Mouse (Mus musculus): ENCODE results near the gene Rtl6. TPM values are rescaled to one million over a fixed set of nuclear protein-coding genes. Genes with fewer than 3 reads are reported as not detected.

The Rtl6 gene
- polyA plus RNA-seq, 1 experiment, result 21.6 TPM

GRCm38 (mm10) chr15:84512626-84513296 lies 44.9 kb downstream of the Rtl6 start:
- 46% methylated on average over 5 of the region's 5 CpGs for WGBS
- TF ChIP-seq CTCF (IDR thresholded peaks at IDR 0.05; ENCODE audit: borderline replicate concordance, insufficient read depth, low read depth, low read length) (no peak), POLR2A (IDR thresholded peaks at IDR 0.05; ENCODE audit: borderline replicate concordance, insufficient read depth, low read length) (no peak)
- DNase-seq, result no peak
- no peak overlapping the region for H3K4me3 ChIP-seq (replicated peaks; ENCODE audit: insufficient read depth, low read depth, low read length)
- H3K27me3 ChIP-seq (ENCODE audit: control insufficient read depth, insufficient read depth, low read length), result no peaks in the 10 kb centered on the region
- H3K4me1 ChIP-seq (ENCODE audit: control insufficient read depth, insufficient read depth, low read length), result no peaks in the 10 kb centered on the region
- H3K27ac ChIP-seq (ENCODE audit: insufficient read depth, low read length), result no peak overlapping the region

- WGBS, result 44% methylated on average over 16 of the region's 16 CpGs
These were observed 47.6 kb downstream of the Rtl6 start for GRCm38 (mm10) chr15:84509981-84510380.

DNA sequence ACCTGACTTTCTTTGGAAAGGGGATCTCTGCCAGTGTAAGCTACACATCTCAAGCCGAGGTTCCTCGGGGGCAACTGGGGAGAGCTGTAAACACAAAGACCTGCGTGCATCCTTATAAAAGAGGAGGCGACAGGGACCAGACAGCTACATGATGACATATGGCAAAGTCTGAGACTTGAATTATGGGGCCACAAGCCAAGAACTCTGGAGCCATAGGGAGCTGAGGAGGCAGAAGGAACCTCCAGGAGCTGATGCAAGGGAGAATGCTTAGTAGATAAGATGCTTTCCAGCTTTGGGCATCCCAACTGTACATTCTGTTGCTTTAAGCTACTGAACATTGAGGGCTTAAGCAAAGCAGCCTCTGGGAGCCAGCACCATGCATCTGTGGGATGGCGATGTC lies 48.5 kb downstream of the Rtl6 start:
- Histone ChIP-seq H3K27me3 (ENCODE audit: control insufficient read depth, insufficient read depth, low read length) (no peaks in the 10 kb centered on the region), H3K27ac (ENCODE audit: insufficient read depth, low read length) (no peak overlapping the region), H3K4me3 (replicated peaks; ENCODE audit: insufficient read depth, low read depth, low read length) (no peak overlapping the region), H3K4me1 (ENCODE audit: control insufficient read depth, insufficient read depth, low read length) (no peaks in the 10 kb centered on the region)
- 34% methylated on average over 5 of the region's 5 CpGs for WGBS
- DNase-seq, result no peak
- TF ChIP-seq POLR2A (IDR thresholded peaks at IDR 0.05; ENCODE audit: borderline replicate concordance, insufficient read depth, low read length), result no peak

More at GRCm38 (mm10) chr15:84509981-84510380, 47.6 kb downstream of the Rtl6 start:
- DNase-seq, result no peak
- Histone ChIP-seq H3K4me1 (ENCODE audit: control insufficient read depth, insufficient read depth, low read length) (no peaks in the 10 kb centered on the region), H3K27ac (ENCODE audit: insufficient read depth, low read length) (no peak overlapping the region), H3K27me3 (ENCODE audit: control insufficient read depth, insufficient read depth, low read length) (no peaks in the 10 kb centered on the region), H3K4me3 (replicated peaks; ENCODE audit: insufficient read depth, low read depth, low read length) (no peak overlapping the region)
- TF ChIP-seq POLR2A (IDR thresholded peaks at IDR 0.05; ENCODE audit: borderline replicate concordance, insufficient read depth, low read length) (no peak), CTCF (IDR thresholded peaks at IDR 0.05; ENCODE audit: borderline replicate concordance, insufficient read depth, low read depth, low read length) (no peak)

GRCm38 (mm10) chr15:84506026-84506425 lies 51.6 kb downstream of the Rtl6 start:
- WGBS, result 27% methylated on average over 10 of the region's 10 CpGs
- Histone ChIP-seq H3K4me3 (replicated peaks; ENCODE audit: insufficient read depth, low read depth, low read length) (no peak overlapping the region), H3K4me1 (ENCODE audit: control insufficient read depth, insufficient read depth, low read length) (no peaks in the 10 kb centered on the region), H3K27ac (ENCODE audit: insufficient read depth, low read length) (no peak overlapping the region), H3K27me3 (ENCODE audit: control insufficient read depth, insufficient read depth, low read length) (no peaks in the 10 kb centered on the region)
- TF ChIP-seq POLR2A (IDR thresholded peaks at IDR 0.05; ENCODE audit: borderline replicate concordance, insufficient read depth, low read length) (no peak), CTCF (IDR thresholded peaks at IDR 0.05; ENCODE audit: borderline replicate concordance, insufficient read depth, low read depth, low read length) (no peak)
- no peak for DNase-seq

DNA sequence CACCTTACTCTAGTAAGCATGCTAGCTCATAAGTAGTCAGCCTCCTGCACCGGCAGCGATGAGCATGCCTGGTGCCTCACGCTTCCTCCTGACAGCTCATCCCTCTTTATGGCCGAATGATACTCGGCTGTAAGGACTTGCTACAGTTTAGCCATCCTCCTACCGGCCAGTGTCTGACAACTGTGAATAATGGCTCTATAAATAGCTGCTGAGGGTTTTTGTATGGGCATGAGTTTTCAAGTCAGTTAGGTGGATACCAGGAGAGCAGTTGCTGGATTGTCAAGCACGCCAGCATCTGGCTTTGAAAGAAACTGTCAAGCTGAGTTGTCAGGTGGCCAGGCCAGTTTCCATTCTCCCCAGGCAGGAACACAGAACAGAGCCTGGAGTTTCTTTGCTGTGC lies 52.7 kb downstream of the Rtl6 start:
- Histone ChIP-seq H3K4me3 (replicated peaks; ENCODE audit: insufficient read depth, low read depth, low read length) (no peak overlapping the region), H3K27me3 (ENCODE audit: control insufficient read depth, insufficient read depth, low read length) (no peaks in the 10 kb centered on the region), H3K27ac (ENCODE audit: insufficient read depth, low read length) (no peak overlapping the region), H3K4me1 (ENCODE audit: control insufficient read depth, insufficient read depth, low read length) (no peaks in the 10 kb centered on the region)
- no peak for DNase-seq
- TF ChIP-seq POLR2A (IDR thresholded peaks at IDR 0.05; ENCODE audit: borderline replicate concordance, insufficient read depth, low read length) (no peak), CTCF (IDR thresholded peaks at IDR 0.05; ENCODE audit: borderline replicate concordance, insufficient read depth, low read depth, low read length) (no peak)
- WGBS, result 40% methylated on average over 7 of the region's 7 CpGs

Other genes with a start within 250 kb of the Rtl6 start
- 1.3 and 1.4 TPM in 2 replicates for gene Parvg, start 233.8 kb downstream of the Rtl6 start, polyA plus RNA-seq (2012; rRNA removed)
- gene Shisal1, start 110.7 kb downstream of the Rtl6 start, polyA plus RNA-seq (2012; rRNA removed), result 12.4 and 13.5 TPM in 2 replicates
- gene Prr5, start 111.8 kb upstream of the Rtl6 start, polyA plus RNA-seq (2012; rRNA removed), result 13.5 and 14.9 TPM in 2 replicates
- 0.18 and 0.27 TPM in 2 replicates for gene Arhgap8, start 162.2 kb upstream of the Rtl6 start, polyA plus RNA-seq (2012; rRNA removed)